Mouse (Mus musculus): ENCODE data around the gene Gstt4. TPM values are rescaled to one million over a fixed set of nuclear protein-coding genes. Genes with fewer than 3 reads are reported as not detected.

Gstt4 gene
- total and polyA plus RNA-seq, 2 experiments from 2014 or later: not detected

DNA sequence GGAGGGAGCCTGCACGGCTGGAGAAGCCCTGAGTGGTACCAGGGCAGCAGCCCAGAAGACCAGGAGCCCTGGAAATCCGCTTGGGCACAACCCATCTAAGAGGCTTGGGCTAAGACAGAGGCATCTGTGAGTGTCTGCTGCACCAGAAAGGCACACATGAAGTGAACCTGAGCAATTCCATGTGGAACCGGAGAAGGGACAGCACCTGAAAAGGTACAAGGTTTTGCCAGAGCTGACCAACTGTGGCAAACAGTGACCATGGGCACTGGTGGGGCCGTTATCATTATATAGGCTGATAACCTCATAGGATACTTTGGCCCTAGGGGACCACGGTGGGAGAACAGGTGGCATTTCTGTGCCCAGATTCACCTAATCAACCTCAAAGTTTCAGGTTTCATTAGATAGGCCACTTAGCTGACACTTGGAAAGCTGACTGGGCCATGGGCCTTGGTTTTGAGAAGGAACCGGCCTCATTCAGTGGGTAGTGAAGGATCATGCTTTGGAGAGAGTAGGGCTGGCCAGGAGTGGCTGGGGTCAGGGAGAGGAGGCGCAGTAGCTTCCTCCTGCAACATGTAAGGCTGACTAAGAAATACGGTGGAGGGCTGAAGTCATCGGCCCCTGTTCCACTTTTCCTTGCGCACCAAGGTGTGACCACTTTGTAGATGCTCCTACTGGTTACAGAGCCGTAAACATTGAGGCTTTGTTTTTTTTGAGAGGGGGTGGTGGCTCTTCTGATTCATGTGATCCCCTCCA is 34.0 kb upstream of the Gstt4 start:
- DNase-seq: no peak
- Histone ChIP-seq H3K4me1 (ENCODE audit: insufficient read depth) (peaks cover 11% of the 10 kb centered on the region), H3K9ac (no peak overlapping the region), H3K36me3 (ENCODE audit: insufficient read depth) (peaks cover 12% of the 10 kb centered on the region), H3K4me2 (ENCODE audit: low read depth) (no peak overlapping the region), H3K9me3 (ENCODE audit: low read length) (no peaks in the 10 kb centered on the region), H3K27ac (ENCODE audit: low read depth, low read length) (no peak overlapping the region), H3K27me3 (ENCODE audit: insufficient read depth, low read length) (no peaks in the 10 kb centered on the region), H3K4me3 (ENCODE audit: low read depth, low read length) (no peak overlapping the region)
- no peak for ATAC-seq
- 88% methylated on average over 11 of the region's 11 CpGs for WGBS
- no peak for TF ChIP-seq CTCF (IDR thresholded peaks at IDR 0.05; ENCODE audit: low read depth)

DNA sequence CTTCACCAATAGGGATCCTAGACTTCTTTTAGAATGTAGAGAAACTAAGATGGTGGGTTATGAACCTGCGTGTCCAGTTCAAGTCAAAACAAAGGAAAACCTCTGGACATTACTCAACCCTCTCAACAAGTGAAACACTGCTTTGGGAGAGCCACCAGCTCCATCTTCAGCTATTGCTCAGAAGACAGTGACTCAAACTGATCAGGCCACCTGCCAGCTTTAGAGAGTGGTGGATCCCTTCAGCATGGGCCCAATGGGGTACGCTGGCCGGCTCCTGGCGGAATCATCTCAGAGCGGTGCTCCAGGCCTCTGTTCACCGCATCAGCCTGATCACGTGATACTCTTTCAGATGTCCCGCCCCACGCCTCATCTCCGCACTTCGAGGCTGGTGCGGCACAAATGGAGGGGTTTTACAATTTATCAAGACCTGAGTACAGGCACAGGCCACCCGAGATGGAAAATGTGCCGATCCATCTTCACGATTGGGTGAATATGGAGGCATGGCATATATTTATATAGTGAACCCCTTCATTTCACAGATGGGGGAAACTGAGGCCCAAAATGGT is 33.2 kb upstream of the Gstt4 start:
- H3K27ac ChIP-seq (ENCODE audit: low read depth, low read length): no peak overlapping the region
- DNase-seq: no peak

DNA sequence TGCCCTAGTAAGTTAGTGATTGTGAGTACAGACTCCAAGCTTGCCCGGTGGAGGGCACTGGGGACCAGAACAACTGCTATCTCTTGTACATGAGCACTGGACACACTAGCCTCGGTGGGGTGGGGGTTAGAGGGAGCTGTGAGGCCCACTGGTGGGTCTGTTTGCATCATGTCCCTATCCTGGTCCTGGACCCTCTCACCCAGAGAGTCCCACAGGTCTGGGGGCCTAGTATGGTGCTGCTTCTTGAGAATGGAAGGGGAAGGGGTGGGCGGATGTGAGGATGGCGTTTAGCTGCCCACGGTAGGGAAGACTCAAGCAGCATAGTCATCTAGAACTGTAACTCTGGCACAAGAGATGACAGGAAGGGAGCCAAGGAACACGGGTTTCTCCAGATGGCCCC is 32.4 kb upstream of the Gstt4 start:
- ATAC-seq (no peak), DNase-seq (no peak)
- H3K9ac ChIP-seq: no peak overlapping the region
- no peak overlapping the region for H3K4me3 ChIP-seq (ENCODE audit: low read depth, low read length)
- no peak overlapping the region for H3K27ac ChIP-seq (ENCODE audit: low read depth, low read length)
- peaks cover 11% of the 10 kb centered on the region for H3K4me1 ChIP-seq (ENCODE audit: insufficient read depth)
- H3K27me3 ChIP-seq (ENCODE audit: insufficient read depth, low read length): no peaks in the 10 kb centered on the region
- WGBS: 76% methylated on average over 6 of the region's 6 CpGs
- H3K4me2 ChIP-seq (ENCODE audit: low read depth): no peak overlapping the region
- H3K36me3 ChIP-seq (ENCODE audit: insufficient read depth): peaks cover 12% of the 10 kb centered on the region
- no peaks in the 10 kb centered on the region for H3K9me3 ChIP-seq (ENCODE audit: low read length)
- TF ChIP-seq CTCF (IDR thresholded peaks at IDR 0.05; ENCODE audit: low read depth): no peak

More for the DNA sequence above, 33.2 kb upstream of the Gstt4 start:
- no peaks in the 10 kb centered on the region for H3K9me3 ChIP-seq (ENCODE audit: low read length)
- H3K27me3 ChIP-seq (ENCODE audit: insufficient read depth, low read length): no peaks in the 10 kb centered on the region
- 89% methylated on average over 15 of the region's 15 CpGs for WGBS
- no peak for TF ChIP-seq CTCF (IDR thresholded peaks at IDR 0.05; ENCODE audit: low read depth)
- peaks cover 11% of the 10 kb centered on the region for H3K4me1 ChIP-seq (ENCODE audit: insufficient read depth)
- ATAC-seq: no peak
- H3K4me2 ChIP-seq (ENCODE audit: low read depth): no peak overlapping the region
- no peak overlapping the region for H3K9ac ChIP-seq
- H3K4me3 ChIP-seq (ENCODE audit: low read depth, low read length): no peak overlapping the region
- H3K36me3 ChIP-seq (ENCODE audit: insufficient read depth): peaks cover 12% of the 10 kb centered on the region

DNA sequence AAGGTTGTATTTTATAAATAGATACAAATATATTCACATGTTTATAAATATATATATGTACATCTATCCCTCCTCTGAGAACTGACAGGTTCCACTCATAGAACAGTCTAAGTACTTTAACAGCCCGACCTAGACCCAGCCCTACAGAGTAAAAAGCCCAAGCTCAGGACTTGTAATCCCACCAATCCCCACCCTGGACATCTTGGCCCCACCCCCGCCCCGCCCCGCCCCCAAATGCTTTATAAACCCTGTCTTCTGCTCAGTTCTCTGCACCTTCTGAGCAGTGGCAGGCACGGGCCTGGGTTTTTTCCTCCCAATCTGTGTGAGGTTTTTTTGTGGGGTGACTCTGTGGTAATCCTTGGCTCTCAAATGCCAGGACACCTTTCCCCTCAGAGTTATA is 31.8 kb upstream of the Gstt4 start:
- no peaks in the 10 kb centered on the region for H3K27me3 ChIP-seq (ENCODE audit: insufficient read depth, low read length)
- H3K4me1 ChIP-seq (ENCODE audit: insufficient read depth): peaks cover 13% of the 10 kb centered on the region
- DNase-seq (no peak), ATAC-seq (no peak)
- no peak for TF ChIP-seq CTCF (IDR thresholded peaks at IDR 0.05; ENCODE audit: low read depth)
- no peak overlapping the region for H3K4me3 ChIP-seq (ENCODE audit: low read depth, low read length)
- no peak overlapping the region for H3K27ac ChIP-seq (ENCODE audit: low read depth, low read length)
- no peaks in the 10 kb centered on the region for H3K9me3 ChIP-seq (ENCODE audit: low read length)
- H3K4me2 ChIP-seq (ENCODE audit: low read depth): no peak overlapping the region
- 52% methylated on average over 5 of the region's 5 CpGs for WGBS
- H3K36me3 ChIP-seq (ENCODE audit: insufficient read depth): peaks cover 12% of the 10 kb centered on the region
- no peak overlapping the region for H3K9ac ChIP-seq

DNA sequence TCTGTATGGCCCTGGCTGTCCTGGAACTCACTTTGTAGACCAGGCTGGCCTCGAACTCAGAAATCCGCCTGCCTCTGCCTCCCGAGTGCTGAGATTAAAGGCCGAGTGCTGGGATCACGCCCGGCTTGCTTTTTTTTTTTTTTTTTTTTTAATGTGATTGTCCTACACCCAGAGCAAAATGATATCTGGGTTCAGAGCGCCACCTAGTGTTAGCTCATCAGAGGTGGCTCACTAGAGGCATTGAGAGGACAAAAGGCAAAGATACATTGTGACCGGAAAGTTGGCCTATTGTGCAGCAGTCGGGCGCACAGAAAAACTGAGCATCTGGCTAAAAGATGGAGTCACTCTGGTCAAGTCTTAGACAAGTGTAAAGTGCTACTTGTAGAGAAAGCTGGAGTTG is 31.1 kb upstream of the Gstt4 start:
- peak; percentile 81 for TF ChIP-seq CTCF (IDR thresholded peaks at IDR 0.05; ENCODE audit: low read depth)
- no peaks in the 10 kb centered on the region for H3K27me3 ChIP-seq (ENCODE audit: insufficient read depth, low read length)
- H3K4me1 ChIP-seq (ENCODE audit: insufficient read depth): peaks cover 7% of the 10 kb centered on the region; the same call in 1 of the 2 replicates
- ATAC-seq (peak; percentile 63; the same call in 1 of the 2 replicates), DNase-seq (peak; percentile 92)
- no peaks in the 10 kb centered on the region for H3K9me3 ChIP-seq (ENCODE audit: low read length)
- H3K4me2 ChIP-seq (ENCODE audit: low read depth): no peak overlapping the region
- peaks cover 12% of the 10 kb centered on the region for H3K36me3 ChIP-seq (ENCODE audit: insufficient read depth)
- H3K9ac ChIP-seq: no peak overlapping the region
- WGBS: 19% methylated on average over 10 of the region's 10 CpGs
- no peak overlapping the region for H3K27ac ChIP-seq (ENCODE audit: low read depth, low read length)
- H3K4me3 ChIP-seq (ENCODE audit: low read depth, low read length): no peak overlapping the region

DNA sequence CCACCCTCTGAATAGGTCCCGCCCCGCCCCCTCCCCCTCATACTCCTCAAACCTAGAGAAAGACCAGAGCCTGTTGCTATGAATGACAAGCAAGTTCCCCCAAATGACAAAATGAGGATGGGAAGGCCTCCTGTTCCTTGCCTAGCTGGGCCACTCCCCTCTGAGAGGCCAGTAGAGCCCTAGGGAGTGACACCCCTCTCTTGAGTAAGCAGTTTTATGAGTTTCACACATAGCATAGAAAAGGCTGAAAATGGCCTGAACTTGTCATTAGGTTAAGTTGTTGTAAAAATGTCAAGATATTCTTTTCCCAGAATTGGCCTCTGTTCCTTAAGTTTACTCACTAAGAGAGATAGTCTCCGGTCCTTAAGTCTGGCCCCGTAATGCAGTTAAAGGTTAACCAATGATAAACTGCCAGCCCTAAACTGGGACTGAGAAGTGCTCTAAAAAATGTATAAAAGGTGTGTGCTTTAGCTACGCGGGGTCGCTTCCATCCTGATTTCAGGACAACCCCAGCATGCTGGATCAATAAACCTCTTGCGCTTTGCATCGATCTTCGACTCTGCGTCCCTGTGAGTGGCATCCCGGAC is 30.3 kb upstream of the Gstt4 start:
- whole genome bisulfite sequencing: 96% methylated on average over 12 of the region's 12 CpGs
- ATAC-seq (no peak), DNase-seq (no peak)
- no peak overlapping the region for H3K27ac ChIP-seq (ENCODE audit: low read depth, low read length)
- no peaks in the 10 kb centered on the region for H3K27me3 ChIP-seq (ENCODE audit: insufficient read depth, low read length)
- no peak overlapping the region for H3K4me2 ChIP-seq (ENCODE audit: low read depth)
- peaks cover 4% of the 10 kb centered on the region; the same call in 1 of the 2 replicates for H3K4me1 ChIP-seq (ENCODE audit: insufficient read depth)
- no peak for TF ChIP-seq CTCF (IDR thresholded peaks at IDR 0.05; ENCODE audit: low read depth)
- no peak overlapping the region for H3K4me3 ChIP-seq (ENCODE audit: low read depth, low read length)
- H3K36me3 ChIP-seq (ENCODE audit: insufficient read depth): peaks cover 5% of the 10 kb centered on the region
- no peaks in the 10 kb centered on the region for H3K9me3 ChIP-seq (ENCODE audit: low read length)
- H3K9ac ChIP-seq: no peak overlapping the region

DNA sequence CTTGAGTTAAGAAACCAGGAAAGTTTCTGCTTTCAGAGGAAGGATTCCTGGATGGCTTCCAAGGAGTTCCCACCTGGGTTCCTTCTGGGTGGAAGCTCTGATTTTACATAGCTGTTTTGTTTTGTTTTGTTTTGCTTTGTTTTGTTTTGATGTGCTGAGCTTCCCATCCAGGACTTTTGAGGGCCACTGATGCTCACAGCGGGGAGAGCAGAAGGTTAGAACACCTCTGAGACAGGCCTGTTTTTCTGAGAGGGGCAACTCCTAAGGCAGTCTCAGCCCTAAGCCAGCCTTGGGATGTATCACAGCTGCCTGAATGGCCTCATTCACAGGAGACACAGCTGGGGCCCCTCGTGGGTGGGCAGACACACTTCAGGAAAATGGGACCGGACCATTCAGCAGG is 29.3 kb upstream of the Gstt4 start:
- Histone ChIP-seq H3K4me2 (ENCODE audit: low read depth) (no peak overlapping the region), H3K27me3 (ENCODE audit: insufficient read depth, low read length) (no peaks in the 10 kb centered on the region), H3K36me3 (ENCODE audit: insufficient read depth) (no peaks in the 10 kb centered on the region), H3K4me1 (ENCODE audit: insufficient read depth) (peaks cover 4% of the 10 kb centered on the region; the same call in 1 of the 2 replicates), H3K9ac (no peak overlapping the region), H3K4me3 (ENCODE audit: low read depth, low read length) (no peak overlapping the region), H3K9me3 (ENCODE audit: low read length) (no peaks in the 10 kb centered on the region), H3K27ac (ENCODE audit: low read depth, low read length) (no peak overlapping the region)
- no peak for TF ChIP-seq CTCF (IDR thresholded peaks at IDR 0.05; ENCODE audit: low read depth)
- no peak for DNase-seq
- 41% methylated on average over 3 of the region's 3 CpGs for WGBS
- ATAC-seq: no peak

Measured in forebrain, postnatal 0 days (tissue).